Mouse (Mus musculus) limb, embryonic 11.5 days (tissue): ENCODE data around the gene Mfng. TPM values are rescaled to one million over a fixed set of nuclear protein-coding genes. Genes with fewer than 3 reads are reported as not detected.

Source experiments
- ATAC-seq: fragments of 200-750 bp; cut with Nextera tagmentation; 2 replicates; pipeline ENCODE4 v1.8.0; 2017; ENCODE audit warnings: low read depth; ENCODE audit not compliant: insufficient number of reproducible peaks, low FRiP score, low TSS enrichment
- DNase-seq: peaks from one replicate; pipeline ENCODE4 v3.0.0-alpha.2; 2015; ENCODE audit warnings: low spot score
- H3K27ac ChIP-seq: fragments of 300-500 bp; sonication (generic); replicated peaks from 2 replicates; pipeline ENCODE4 v1.5.1; 2014; ENCODE audit warnings: low read depth, mild to moderate bottlenecking, low read length
- H3K27me3 ChIP-seq: fragments of 300-500 bp; sonication (generic); 2 replicates; pipeline ENCODE4 v1.6.1; 2014; ENCODE audit warnings: mild to moderate bottlenecking, low read length, mixed read lengths; ENCODE audit not compliant: control insufficient read depth, insufficient read depth
- H3K36me3 ChIP-seq: fragments of 300-500 bp; sonication (generic); 2 replicates; pipeline ENCODE4 v1.6.1; 2014; ENCODE audit warnings: mild to moderate bottlenecking, low read length, moderate library complexity, mixed read lengths; ENCODE audit not compliant: control insufficient read depth, insufficient read depth
- H3K4me1 ChIP-seq: fragments of 300-500 bp; sonication (generic); 2 replicates; pipeline ENCODE4 v1.6.1; 2014; ENCODE audit warnings: low read length, mixed read lengths; ENCODE audit not compliant: control insufficient read depth, insufficient read depth
- H3K4me2 ChIP-seq: fragments of 300-500 bp; sonication (generic); 2 replicates; pipeline ENCODE4 v1.6.1; 2014; ENCODE audit warnings: low read depth, mild to moderate bottlenecking, moderate library complexity; ENCODE audit not compliant: severe bottlenecking
- H3K4me3 ChIP-seq: fragments of 300-500 bp; sonication (generic); 2 replicates; pipeline ENCODE4 v1.5.1; 2014; ENCODE audit warnings: low read depth, low read length
- H3K9ac ChIP-seq: fragments of 300-500 bp; sonication (generic); 2 replicates; pipeline ENCODE4 v1.6.1; 2014; ENCODE audit warnings: mild to moderate bottlenecking, low read length
- H3K9me3 ChIP-seq: fragments of 300-500 bp; sonication (generic); 2 replicates; pipeline ENCODE4 v1.6.1; 2016; ENCODE audit warnings: low read length; ENCODE audit not compliant: control insufficient read depth
- WGBS: fragments of 180-500 bp; shearing (Covaris S2); extraction: QIAGEN DNeasy Blood & Tissue Kit; methylation state at CpG from one replicate; pipeline ENCODE4 v1.1.7; 2014; 5-methylcytosine and 5-hydroxymethylcytosine counted together
- polyA plus RNA-seq: library from polyadenylated mRNA; unstranded; fragments of >200 nt; fragmentation: Nextera tagmentation; extraction: Ambion mirVana; gene quantifications from 2 replicates; pipeline ENCODE4 v1.2.1, GENCODE M21; 2014

Gene Mfng
- polyA plus RNA-seq, 1 experiment from 2014 or later = 7.5 TPM

GRCm38 (mm10) chr15:78778077-78778870 is 5.0 kb upstream of the Mfng start:
- H3K27ac ChIP-seq = no peak overlapping the region
- no peaks in the 10 kb centered on the region for H3K27me3 ChIP-seq
- no peak overlapping the region for H3K4me2 ChIP-seq
- H3K36me3 ChIP-seq = no peaks in the 10 kb centered on the region; the same call in 1 of the 2 replicates
- no peak overlapping the region for H3K4me3 ChIP-seq
- no peak overlapping the region for H3K9ac ChIP-seq
- WGBS = 63% methylated on average over 14 of the region's 15 CpGs
- H3K9me3 ChIP-seq = no peaks in the 10 kb centered on the region
- DNase-seq (peak; percentile 90), ATAC-seq (no peak)
- peaks cover 5% of the 10 kb centered on the region for H3K4me1 ChIP-seq

GRCm38 (mm10) chr15:78772856-78773255 is 419 bp downstream of the Mfng start:
- Histone ChIP-seq H3K4me1 (peaks cover 7% of the 10 kb centered on the region), H3K9me3 (no peaks in the 10 kb centered on the region), H3K27ac (no peak overlapping the region), H3K4me2 (0 out of 2 replicates have a peak overlapping the region, but pooled peaks have one; percentile 20), H3K9ac (0 out of 2 replicates have a peak overlapping the region, but pooled peaks have one; percentile 3), H3K36me3 (no peaks in the 10 kb centered on the region; the same call in 1 of the 2 replicates), H3K4me3 (peak overlapping the region; percentile 10; the same call in 1 of the 2 replicates), H3K27me3 (no peaks in the 10 kb centered on the region)
- no peak for ATAC-seq
- WGBS = 41% methylated on average over 14 of the region's 14 CpGs
- no peak for DNase-seq

GRCm38 (mm10) chr15:78772368-78772763 is 909 bp downstream of the Mfng start:
- Histone ChIP-seq H3K4me3 (no peak overlapping the region), H3K27me3 (no peaks in the 10 kb centered on the region), H3K9ac (no peak overlapping the region), H3K27ac (0 out of 2 replicates have a peak overlapping the region, but pooled peaks have one; percentile 33), H3K9me3 (no peaks in the 10 kb centered on the region), H3K4me2 (0 out of 2 replicates have a peak overlapping the region, but pooled peaks have one; percentile 4), H3K4me1 (peaks cover 7% of the 10 kb centered on the region), H3K36me3 (no peaks in the 10 kb centered on the region)
- ATAC-seq (no peak), DNase-seq (no peak)
- 46% methylated on average over 4 of the region's 4 CpGs for WGBS

GRCm38 (mm10) chr15:78771531-78772367 is 1.5 kb downstream of the Mfng start:
- Histone ChIP-seq H3K27me3 (no peaks in the 10 kb centered on the region), H3K27ac (0 out of 2 replicates have a peak overlapping the region, but pooled peaks have one; percentile 33), H3K9ac (no peak overlapping the region), H3K4me3 (no peak overlapping the region), H3K36me3 (no peaks in the 10 kb centered on the region), H3K4me2 (peak overlapping the region; percentile 10; the same call in 1 of the 2 replicates), H3K4me1 (peaks cover 7% of the 10 kb centered on the region), H3K9me3 (no peaks in the 10 kb centered on the region)
- ATAC-seq = no peak
- no peak for DNase-seq
- 65% methylated on average over 19 of the region's 19 CpGs for WGBS

GRCm38 (mm10) chr15:78770983-78771355 is 2.3 kb downstream of the Mfng start:
- 63% methylated on average over 5 of the region's 5 CpGs for WGBS
- H3K4me1 ChIP-seq = peaks cover 7% of the 10 kb centered on the region
- H3K4me2 ChIP-seq = peak overlapping the region; percentile 10; the same call in 1 of the 2 replicates
- H3K4me3 ChIP-seq = no peak overlapping the region
- no peak for ATAC-seq
- no peak for DNase-seq
- no peaks in the 10 kb centered on the region for H3K36me3 ChIP-seq
- H3K27ac ChIP-seq = no peak overlapping the region
- no peak overlapping the region for H3K9ac ChIP-seq
- H3K27me3 ChIP-seq = no peaks in the 10 kb centered on the region
- no peaks in the 10 kb centered on the region for H3K9me3 ChIP-seq

GRCm38 (mm10) chr15:78770234-78770982 is 2.9 kb downstream of the Mfng start:
- Histone ChIP-seq H3K4me1 (peaks cover 7% of the 10 kb centered on the region), H3K9ac (no peak overlapping the region), H3K9me3 (no peaks in the 10 kb centered on the region), H3K4me3 (no peak overlapping the region), H3K4me2 (no peak overlapping the region), H3K27me3 (no peaks in the 10 kb centered on the region), H3K27ac (no peak overlapping the region), H3K36me3 (no peaks in the 10 kb centered on the region)
- no peak for DNase-seq
- no peak for ATAC-seq
- WGBS = 71% methylated on average over 9 of the region's 9 CpGs

- Histone ChIP-seq H3K9ac (no peak overlapping the region), H3K4me2 (no peak overlapping the region), H3K4me1 (peaks cover 7% of the 10 kb centered on the region), H3K27ac (no peak overlapping the region), H3K9me3 (no peaks in the 10 kb centered on the region), H3K4me3 (no peak overlapping the region), H3K27me3 (no peaks in the 10 kb centered on the region), H3K36me3 (no peaks in the 10 kb centered on the region)
- DNase-seq (no peak), ATAC-seq (no peak)
- 88% methylated on average over 4 of the region's 4 CpGs for WGBS
These were observed 4.2 kb downstream of the Mfng start for GRCm38 (mm10) chr15:78769064-78769463.

GRCm38 (mm10) chr15:78763704-78764103 is 9.6 kb downstream of the Mfng start:
- ATAC-seq (no peak), DNase-seq (no peak)
- no peak overlapping the region for H3K4me2 ChIP-seq
- H3K9ac ChIP-seq = no peak overlapping the region
- no peak overlapping the region for H3K27ac ChIP-seq
- H3K36me3 ChIP-seq = no peaks in the 10 kb centered on the region
- no peaks in the 10 kb centered on the region for H3K9me3 ChIP-seq
- H3K4me3 ChIP-seq = no peak overlapping the region
- H3K4me1 ChIP-seq = 0 out of 2 replicates have a peak, but pooled peaks cover 3% of the 10 kb centered on the region
- 83% methylated on average over 5 of the region's 5 CpGs for WGBS
- no peaks in the 10 kb centered on the region for H3K27me3 ChIP-seq
